Mouse (Mus musculus): ENCODE measurements around the gene Ggact. TPM values are rescaled to one million over a fixed set of nuclear protein-coding genes. Genes with fewer than 3 reads are reported as not detected.

The Ggact gene
- total RNA-seq, 2 experiments from 2014 or later = 28.9 to 30.4 TPM

DNA sequence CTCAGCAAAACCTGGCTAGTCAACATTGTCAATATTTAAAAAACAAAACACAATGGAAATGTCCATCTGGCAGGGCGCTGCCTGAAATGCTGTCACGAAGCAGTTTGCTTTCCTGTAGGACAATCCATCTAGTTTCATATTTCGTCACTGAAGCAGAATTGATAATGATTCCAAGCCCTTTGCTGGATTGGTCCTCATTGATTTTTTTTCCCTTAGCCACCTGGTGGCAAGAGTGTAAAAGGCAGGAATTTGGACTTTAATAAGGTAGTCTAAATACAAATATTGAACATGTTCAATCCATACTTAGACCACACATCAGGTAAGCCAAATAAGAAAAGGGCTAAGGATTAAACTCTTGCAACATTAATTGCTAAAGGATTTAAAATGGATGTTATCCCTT is 12.4 kb downstream of the Ggact start:
- no peak for DNase-seq (ENCODE audit: extremely low spot score in 1 of 2, low spot score in 1 of 2)

GRCm38 (mm10) chr14:122900679-122901078 is 12.9 kb downstream of the Ggact start:
- DNase-seq (ENCODE audit: extremely low spot score in 1 of 2, low spot score in 1 of 2) = no peak

DNA sequence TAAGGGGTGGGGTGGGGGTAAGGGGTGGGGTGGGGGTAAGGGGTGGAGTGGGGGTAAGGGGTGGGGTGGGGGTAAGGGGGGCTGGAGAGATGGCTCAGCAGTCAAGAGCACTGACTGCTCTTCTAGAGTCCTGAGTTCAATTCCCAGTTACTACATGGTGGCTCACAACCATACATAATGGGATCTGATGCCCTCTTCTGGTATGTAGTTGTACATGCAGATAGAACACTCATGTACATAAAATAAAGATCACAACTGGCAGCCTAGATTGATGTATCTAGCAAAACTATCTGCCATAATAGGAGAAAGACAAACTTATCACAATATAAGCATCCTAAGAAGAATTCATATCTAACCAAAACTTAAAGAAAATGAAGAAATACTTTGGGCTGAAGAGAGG is 15.0 kb downstream of the Ggact start:
- no peak for DNase-seq (ENCODE audit: extremely low spot score in 1 of 2, low spot score in 1 of 2)

GRCm38 (mm10) chr14:122896106-122896505 is 17.5 kb downstream of the Ggact start:
- no peak for DNase-seq (ENCODE audit: extremely low spot score in 1 of 2, low spot score in 1 of 2)

- no peak for DNase-seq (ENCODE audit: extremely low spot score in 1 of 2, low spot score in 1 of 2)
Measured at GRCm38 (mm10) chr14:122891470-122891968, 22.0 kb downstream of the Ggact start.

GRCm38 (mm10) chr14:122888480-122888872 is 25.1 kb downstream of the Ggact start:
- DNase-seq (ENCODE audit: extremely low spot score in 1 of 2, low spot score in 1 of 2) = no peak

DNA sequence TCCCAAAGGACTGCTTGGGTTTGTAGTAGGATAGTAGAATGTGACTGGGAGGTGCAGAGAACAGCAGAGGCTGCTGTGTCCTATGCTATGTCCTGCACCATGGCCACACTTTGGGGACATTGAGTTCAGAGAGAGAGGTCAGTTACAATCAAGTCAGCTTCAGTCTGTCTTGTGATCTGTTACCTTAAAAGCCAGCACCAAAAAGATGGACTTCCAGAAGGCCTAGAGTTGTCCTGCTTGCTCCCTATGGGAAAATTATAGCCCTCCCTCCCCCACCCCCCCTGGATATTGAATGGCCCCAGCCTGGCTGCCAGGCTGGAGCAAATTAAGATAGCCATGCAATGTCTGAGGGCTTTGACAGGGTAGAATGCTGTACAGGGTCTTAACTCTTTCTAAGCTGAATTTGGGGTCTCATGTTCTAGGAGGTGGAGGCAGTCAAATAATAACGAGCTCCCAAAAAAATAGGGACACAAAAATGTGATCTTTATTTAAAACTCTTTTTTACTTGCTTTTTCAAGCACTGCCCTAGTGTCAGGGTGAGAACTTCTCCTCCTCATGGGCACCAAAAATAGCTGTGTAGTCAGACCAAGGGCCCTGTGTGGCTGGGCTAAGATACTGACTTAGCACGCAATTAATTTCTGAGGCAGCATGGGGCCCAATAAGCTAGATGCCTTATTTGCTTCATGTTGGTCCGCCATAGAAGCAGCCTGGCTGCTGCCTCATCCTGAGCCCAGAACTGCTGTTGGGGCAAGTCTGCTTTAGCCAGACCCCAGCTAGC is 25.7 kb downstream of the Ggact start:
- no peak for DNase-seq (ENCODE audit: extremely low spot score in 1 of 2, low spot score in 1 of 2)

- DNase-seq (ENCODE audit: extremely low spot score in 1 of 2, low spot score in 1 of 2) = no peak
Measured at GRCm38 (mm10) chr14:122887278-122887677, 26.3 kb downstream of the Ggact start.

DNA sequence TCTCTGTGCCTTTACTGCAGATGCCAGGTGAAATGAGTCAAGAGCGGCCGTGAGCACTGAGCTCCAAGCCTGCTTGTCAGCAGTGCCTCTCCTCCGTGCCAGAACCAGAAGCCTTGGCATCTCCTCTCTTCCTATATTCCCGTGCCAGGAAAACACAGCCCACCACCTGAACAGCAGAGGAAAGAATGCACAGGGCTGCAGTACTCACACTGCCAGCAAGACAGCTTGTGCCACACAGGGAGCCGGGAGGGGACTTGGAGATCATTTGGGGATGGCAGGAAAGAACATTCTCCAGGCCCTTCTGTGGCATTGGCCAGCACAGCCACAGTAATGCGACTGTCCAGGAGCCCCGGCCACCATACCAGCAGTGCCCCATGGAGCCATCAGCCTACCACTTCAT is 27.7 kb downstream of the Ggact start:
- DNase-seq (ENCODE audit: extremely low spot score in 1 of 2, low spot score in 1 of 2) = no peak

- DNase-seq (ENCODE audit: extremely low spot score in 1 of 2, low spot score in 1 of 2) = no peak
Measured at GRCm38 (mm10) chr14:122883821-122884584, 29.6 kb downstream of the Ggact start.

DNA sequence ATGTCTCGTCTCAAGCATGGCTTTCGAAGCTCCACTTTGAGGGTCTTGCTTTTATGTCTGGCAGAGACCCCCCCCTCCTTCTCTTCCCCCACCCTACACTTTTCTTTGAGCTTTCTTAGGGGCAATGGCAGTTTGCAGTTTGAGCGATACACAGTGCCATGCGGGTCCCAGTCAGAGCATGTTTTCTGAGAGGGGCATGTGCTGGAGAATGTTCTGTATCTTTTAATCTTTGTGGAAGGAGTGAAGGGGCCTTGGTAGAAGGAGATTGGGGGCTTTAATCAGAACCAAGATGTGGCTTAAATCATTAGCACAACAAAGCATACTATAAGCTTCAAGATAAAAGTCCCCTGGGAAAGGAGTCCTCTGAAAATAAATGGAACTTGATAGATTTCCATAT is 30.1 kb downstream of the Ggact start:
- DNase-seq (ENCODE audit: extremely low spot score in 1 of 2, low spot score in 1 of 2) = no peak

DNA sequence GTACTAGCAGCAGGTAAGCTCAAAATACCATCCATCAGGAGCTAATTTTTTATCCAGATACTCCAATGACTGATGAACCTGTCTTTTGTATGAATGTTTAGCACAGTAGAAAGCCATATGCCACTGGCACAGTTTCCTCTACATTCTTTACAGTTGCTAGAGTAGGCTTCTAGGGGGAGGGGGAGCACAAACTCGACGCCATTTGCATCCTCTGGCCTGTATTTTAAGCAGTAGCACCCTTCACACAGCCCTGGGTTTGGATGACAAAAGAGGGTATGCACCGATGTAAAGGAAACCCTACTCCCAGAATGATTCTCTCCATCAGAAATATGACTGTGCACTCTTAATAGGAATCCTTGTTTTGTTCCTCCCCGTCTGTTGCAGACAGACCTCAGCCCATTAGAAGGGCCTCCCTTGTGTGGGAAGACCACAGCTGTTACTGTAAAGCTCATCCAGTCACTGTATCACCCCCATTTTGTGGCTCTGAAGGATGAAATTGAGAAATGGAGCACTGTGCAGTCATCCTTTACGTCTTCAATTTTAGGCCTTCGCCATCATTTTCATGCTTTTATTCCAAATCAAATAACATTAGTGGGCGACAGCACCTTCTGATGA is 30.7 kb downstream of the Ggact start:
- DNase-seq (ENCODE audit: extremely low spot score in 1 of 2, low spot score in 1 of 2) = no peak

DNA sequence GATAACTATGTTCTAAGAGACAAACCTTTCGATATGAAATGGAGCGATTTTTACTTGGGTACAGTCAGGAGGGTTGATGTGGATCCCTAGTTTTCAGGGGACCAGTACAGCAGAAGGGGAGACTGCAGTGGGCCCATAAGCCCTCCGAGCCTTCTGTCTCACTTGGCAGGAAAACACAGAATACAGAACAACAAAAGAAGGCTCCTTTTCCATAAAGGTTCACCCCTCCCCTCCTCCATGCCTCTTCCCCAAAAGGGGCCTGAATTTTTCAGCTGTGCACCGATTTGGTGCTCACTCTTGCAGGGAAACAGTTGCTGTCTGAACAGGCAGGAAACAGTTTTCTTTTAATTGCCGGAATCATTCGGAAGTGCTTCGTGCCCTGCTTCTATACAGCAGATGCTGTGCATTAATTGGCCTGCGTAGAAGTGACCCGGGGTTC is 31.3 kb downstream of the Ggact start:
- no peak for DNase-seq (ENCODE audit: extremely low spot score in 1 of 2, low spot score in 1 of 2)

DNA sequence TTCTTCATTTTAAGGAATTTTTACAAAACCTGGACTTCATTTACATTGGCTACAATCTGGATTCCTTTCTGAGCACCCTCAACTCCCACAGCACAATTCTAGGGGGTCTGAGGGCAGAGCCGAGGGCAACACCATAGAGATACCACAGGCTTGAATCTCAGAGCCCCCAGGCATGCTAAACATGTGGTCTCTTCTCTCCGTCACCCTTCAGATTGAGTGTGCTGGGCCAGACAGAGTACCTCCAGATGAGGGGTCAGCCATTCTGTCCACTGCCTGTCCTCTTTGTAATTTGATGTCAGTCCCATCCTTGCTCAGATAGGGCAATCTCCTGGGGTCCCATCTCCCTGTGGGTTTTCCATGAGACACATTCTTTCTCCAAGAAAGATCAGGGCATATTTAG is 31.9 kb downstream of the Ggact start:
- no peak for DNase-seq (ENCODE audit: extremely low spot score in 1 of 2, low spot score in 1 of 2)

DNA sequence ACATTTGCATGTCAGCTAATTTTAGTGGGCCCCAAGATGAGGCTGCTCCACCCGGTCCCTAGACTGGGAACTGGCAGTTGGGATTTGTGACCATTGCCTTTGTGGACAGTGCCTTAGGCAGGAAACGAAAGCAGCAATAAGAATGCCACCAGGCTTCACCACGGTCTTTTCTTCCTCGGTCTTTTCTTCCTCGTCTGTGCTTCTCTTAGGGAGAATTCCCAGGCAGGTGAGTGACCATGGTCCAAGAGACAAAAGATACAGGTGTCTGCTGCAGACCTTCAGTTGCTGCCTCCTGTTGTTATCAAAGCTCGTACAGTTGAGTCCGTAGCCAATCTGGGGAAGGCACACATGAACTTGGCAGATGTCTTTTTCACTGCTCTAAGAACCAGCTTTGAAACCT is 33.3 kb downstream of the Ggact start:
- DNase-seq (ENCODE audit: extremely low spot score in 1 of 2, low spot score in 1 of 2) = no peak

GRCm38 (mm10) chr14:122877787-122878186 is 35.8 kb downstream of the Ggact start:
- no peak for DNase-seq (ENCODE audit: extremely low spot score in 1 of 2, low spot score in 1 of 2)

DNA sequence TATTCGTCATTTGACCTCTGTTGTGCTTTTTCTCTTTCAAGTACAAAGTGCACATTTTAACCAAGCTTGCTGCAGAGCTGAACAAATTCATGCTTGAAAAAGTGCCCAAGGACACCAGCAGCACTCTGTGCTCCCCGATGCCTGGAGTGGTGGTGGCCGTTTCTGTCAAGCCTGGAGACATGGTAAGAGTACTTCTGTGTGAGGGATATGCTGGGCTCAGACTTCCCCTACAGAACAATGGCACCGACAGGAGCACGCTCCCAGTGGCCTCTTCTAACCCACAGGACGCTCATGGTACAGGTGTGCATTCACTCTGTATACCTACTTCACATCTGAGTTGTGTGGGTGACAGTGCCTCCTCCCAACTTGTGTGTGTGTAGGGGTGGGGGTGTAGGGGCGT is 36.8 kb downstream of the Ggact start:
- no peak for DNase-seq (ENCODE audit: extremely low spot score in 1 of 2, low spot score in 1 of 2)

- DNase-seq (ENCODE audit: extremely low spot score in 1 of 2, low spot score in 1 of 2) = peak; percentile 42 to 71
Measured at GRCm38 (mm10) chr14:122876163-122876562, 37.4 kb downstream of the Ggact start.

- no peak for DNase-seq (ENCODE audit: extremely low spot score in 1 of 2, low spot score in 1 of 2)
Measured at GRCm38 (mm10) chr14:122875636-122876035, 37.9 kb downstream of the Ggact start.

DNA sequence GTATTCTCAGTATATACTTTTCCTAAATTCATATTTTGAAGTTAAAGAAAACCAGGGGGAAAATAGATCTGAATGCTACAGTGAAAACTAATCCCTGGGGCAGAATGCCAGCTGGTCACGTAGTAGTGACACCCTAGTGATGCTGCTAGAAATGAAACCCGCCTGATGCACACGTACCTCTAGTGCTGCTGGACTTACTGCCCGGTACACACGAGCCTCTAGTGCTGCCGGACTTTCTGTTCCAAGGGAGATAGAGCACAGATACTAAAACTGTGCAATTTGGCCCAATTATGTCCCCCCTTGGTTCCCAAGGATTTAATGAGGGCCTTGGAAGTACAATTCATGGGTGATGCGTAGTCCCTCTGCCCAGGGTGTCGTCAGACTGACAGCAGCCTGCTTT is 38.5 kb downstream of the Ggact start:
- no peak for DNase-seq (ENCODE audit: extremely low spot score in 1 of 2, low spot score in 1 of 2)

- no peak for DNase-seq (ENCODE audit: extremely low spot score in 1 of 2, low spot score in 1 of 2)
Measured at GRCm38 (mm10) chr14:122872612-122873011, 40.9 kb downstream of the Ggact start.

Measured in layer of hippocampus, postnatal 25 days (tissue).